Mouse (Mus musculus): ENCODE measurements around the gene Relt.
"Not testable (repeated sequence)": the region's sequence is repeated elsewhere in the genome, so short reads cannot be mapped to it uniquely, and the experiment has no call there.

The Relt gene

DNA sequence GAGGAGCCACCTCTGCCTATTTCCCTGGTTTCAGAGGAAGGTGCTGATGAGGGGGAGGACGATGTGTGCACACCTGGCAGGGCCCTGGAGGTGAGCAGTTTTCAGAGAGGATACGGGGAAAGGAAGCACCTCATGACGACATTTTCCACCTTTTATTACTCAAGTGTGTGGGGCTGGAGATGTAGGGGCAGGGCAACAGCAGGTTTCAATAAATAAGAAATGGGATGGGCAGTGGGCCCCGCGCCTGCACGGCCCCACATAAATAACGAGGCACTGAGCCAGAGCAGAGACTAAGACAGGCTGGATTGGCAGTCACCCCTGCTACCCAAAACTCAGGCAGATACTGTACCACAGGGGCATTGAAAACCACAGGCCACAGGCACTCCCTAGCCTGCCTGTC lies 17.2 kb downstream of the Relt start:
- DNase-seq (ENCODE audit: low read depth in 2 of 2, low spot score in 2 of 2), result not testable (repeated sequence)

DNA sequence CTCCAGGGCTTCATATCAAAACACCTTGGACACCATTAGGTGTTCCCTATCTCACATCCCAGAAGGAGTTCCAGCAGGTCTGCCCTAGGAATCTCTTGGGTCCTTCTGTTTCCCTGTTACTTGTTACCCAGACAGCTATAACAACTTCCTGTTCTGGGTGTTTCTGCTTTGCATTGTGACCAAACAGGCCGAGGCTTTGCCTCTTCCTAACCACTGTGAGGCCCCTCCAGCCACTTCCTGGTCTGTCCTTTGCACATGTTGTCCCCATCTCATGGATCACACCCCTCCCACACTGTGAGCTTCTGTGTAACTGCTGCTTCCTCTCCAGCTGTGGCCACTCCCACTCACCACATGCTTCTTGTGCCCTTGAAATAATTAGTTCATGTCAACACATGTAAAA lies 17.8 kb downstream of the Relt start:
- DNase-seq (ENCODE audit: low read depth in 2 of 2, low spot score in 2 of 2), result no peak

- no peak for DNase-seq (ENCODE audit: low read depth in 2 of 2, low spot score in 2 of 2)
Measured at GRCm38 (mm10) chr7:100845026-100845400, 18.2 kb downstream of the Relt start.

DNA sequence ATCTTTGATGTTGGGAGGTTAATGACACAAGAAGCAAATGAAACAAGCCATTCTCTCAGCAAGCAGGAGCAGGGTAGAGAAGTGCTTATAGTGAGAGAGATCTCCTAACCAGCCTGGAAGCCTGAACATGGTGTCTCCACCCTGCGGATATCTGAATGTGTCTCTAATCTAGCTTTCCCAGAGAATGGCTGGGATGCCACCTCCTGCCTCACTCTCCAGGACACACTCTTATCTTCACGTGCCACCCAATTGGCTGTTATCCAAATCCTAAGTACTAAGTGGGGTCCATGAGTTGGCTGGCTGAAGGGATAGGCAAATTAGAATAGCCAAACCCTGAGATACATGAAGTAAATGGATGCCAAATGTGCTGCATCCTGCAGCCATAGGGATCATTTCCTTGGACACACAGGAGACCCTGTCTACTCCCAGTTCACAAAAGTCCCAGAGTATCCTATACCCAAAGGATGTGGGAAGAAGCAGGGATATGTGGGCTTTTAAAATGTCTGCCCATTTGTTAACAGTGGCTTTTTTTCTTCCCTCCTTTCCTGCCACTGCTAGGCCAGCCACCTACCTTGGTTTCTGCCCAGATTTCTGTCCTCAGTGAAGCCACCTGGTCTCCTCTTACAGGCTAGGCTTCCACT lies 18.7 kb downstream of the Relt start:
- no peak for DNase-seq (ENCODE audit: low read depth in 2 of 2, low spot score in 2 of 2)

GRCm38 (mm10) chr7:100843866-100844265 lies 19.4 kb downstream of the Relt start:
- no peak for DNase-seq (ENCODE audit: low read depth in 2 of 2, low spot score in 2 of 2)

DNA sequence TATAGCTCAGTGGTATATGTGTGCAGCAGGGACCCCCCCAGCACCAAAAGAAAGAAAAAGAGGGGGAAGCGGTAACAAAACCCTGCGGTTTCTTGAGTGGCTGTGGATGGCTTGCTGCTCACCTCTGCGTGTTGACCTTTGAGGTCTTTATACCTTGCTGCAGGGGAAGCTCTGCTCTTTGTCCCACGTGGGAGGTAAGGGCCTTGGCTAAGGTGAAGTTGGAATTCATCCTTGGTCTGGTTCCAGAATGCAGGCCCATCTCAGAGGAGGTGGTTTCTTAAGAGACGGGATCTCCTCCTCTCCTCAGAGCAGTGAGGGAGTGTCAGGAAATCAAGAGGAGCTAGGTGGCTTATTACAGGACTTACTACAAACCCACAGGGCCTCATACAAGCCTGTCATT lies 21.1 kb downstream of the Relt start:
- no peak for DNase-seq (ENCODE audit: low read depth in 2 of 2, low spot score in 2 of 2)

DNA sequence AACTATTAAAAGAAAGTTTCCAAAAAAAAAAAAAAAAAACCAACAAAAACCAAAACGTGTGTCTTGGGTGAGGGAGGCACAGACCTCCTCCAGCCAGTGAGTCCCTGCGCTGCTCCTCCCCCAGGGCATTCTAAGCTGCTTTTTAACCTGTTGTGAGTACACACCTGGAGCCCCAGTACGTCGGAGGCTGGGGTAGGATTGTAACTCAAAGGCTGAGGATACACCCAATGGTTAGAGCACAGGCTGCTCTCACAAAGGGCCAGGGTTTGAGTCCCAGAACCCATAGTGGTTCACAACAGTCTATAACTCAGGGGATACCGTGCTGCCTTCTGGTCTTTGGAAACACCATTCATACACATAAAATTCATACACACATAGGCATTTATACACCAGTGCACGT lies 21.6 kb downstream of the Relt start:
- DNase-seq (ENCODE audit: low read depth in 2 of 2, low spot score in 2 of 2), result no peak

DNA sequence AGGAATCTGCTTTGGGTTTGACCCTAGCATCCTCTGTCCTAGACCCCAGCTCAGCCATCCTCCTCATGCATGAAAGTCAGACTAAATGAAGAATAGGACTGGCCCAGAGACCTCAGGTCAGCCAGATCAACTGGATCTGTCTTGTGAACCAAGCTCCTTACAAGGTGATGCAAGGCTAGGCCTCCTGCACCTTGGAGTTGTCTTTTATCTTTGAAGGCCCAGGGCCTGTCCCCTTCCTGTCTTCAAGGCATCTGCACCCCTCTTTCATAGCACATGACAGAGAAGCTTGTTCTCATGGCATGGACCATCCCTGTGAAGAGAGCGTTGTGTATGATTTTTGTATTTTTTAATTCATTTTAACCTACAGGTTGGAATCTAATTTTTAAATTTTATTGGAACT lies 22.3 kb downstream of the Relt start:
- no peak for DNase-seq (ENCODE audit: low read depth in 2 of 2, low spot score in 2 of 2)

DNA sequence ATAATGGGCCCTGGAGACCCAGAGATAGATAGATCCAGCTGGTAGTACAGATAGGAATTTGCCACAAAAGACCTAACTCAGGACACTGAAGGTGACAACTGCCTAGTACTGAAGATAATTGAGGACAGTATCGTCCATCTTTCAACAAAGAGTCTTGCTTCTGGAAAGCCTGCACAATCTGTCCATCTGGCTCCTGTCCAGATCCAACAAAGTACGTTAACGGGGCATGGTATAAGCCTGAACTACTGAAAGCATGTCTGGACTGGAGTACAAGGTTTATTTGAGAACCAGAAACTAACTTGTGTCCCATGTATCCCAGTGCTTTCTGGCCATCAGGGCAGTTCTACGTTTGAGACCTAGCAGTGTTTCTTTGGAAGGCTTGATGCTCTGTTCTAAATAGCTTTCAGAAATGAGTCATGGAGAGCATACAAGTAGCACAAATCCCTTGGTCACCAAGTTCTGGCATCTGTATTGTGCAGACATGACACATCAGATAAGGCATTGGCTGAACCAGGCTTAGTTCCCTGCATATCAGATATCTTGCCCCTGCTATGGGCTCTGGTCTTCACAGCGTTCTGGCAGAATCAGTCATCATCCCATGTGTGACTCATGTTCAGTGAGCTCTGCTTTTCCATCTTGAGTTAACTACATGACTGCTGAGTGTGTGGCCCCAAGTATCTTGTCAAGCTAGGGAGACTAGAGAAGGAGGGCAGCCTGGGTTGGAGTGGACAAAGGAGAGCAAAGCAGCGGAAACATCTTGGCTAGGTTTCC lies 23.4 kb downstream of the Relt start:
- no peak for DNase-seq (ENCODE audit: low read depth in 2 of 2, low spot score in 2 of 2)

- DNase-seq (ENCODE audit: low read depth in 2 of 2, low spot score in 2 of 2), result no peak
Measured at GRCm38 (mm10) chr7:100837701-100838100, 25.5 kb downstream of the Relt start.

- DNase-seq (ENCODE audit: low read depth in 2 of 2, low spot score in 2 of 2), result no peak
Measured at GRCm38 (mm10) chr7:100836657-100837056, 26.6 kb downstream of the Relt start.

GRCm38 (mm10) chr7:100835711-100836110 lies 27.5 kb downstream of the Relt start:
- DNase-seq (ENCODE audit: low read depth in 2 of 2, low spot score in 2 of 2), result no peak

- no peak for DNase-seq (ENCODE audit: low read depth in 2 of 2, low spot score in 2 of 2)
Measured at GRCm38 (mm10) chr7:100835168-100835567, 28.1 kb downstream of the Relt start.

DNA sequence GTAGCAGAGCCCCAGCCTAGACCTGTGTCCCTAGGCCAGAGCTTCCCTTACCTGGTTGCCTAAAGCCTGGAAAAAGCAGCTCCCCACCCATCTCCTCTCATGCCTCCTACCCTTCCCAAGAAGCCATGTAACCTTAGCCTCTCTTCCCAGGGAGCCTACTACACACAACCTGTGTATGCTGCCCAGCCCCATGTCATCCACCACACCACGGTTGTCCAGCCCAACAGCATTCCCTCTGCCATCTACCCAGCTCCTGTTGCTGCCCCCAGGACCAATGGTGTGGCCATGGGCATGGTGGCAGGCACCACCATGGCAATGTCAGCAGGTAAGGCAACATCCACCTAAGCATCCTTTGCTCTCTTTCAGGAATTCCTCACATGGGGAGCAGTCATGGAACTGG lies 29.4 kb downstream of the Relt start:
- DNase-seq (ENCODE audit: low read depth in 2 of 2, low spot score in 2 of 2), result no peak

DNA sequence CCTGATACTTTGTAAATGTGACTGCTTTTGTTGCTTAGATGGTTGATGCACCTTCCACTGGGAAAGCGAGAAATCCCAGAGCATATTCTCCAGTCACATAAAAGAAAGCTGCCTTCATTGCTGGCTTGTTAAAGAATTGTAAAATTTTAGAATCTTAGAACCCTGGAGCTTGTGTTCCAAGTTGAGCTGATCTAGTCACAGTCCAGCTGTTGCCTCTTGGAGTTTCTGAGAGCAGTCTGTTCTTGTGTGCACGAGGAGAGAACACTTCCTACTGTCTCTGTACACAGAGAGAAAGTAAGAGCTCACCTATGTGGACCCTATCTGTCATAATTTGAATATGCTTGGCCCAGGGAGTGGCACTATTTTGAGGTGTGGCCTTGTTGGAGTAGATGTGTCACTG lies 34.7 kb downstream of the Relt start:
- DNase-seq (ENCODE audit: low read depth in 2 of 2, low spot score in 2 of 2), result no peak

- DNase-seq (ENCODE audit: low read depth in 2 of 2, low spot score in 2 of 2), result no peak
Measured at GRCm38 (mm10) chr7:100824661-100825060, 38.6 kb downstream of the Relt start.

DNA sequence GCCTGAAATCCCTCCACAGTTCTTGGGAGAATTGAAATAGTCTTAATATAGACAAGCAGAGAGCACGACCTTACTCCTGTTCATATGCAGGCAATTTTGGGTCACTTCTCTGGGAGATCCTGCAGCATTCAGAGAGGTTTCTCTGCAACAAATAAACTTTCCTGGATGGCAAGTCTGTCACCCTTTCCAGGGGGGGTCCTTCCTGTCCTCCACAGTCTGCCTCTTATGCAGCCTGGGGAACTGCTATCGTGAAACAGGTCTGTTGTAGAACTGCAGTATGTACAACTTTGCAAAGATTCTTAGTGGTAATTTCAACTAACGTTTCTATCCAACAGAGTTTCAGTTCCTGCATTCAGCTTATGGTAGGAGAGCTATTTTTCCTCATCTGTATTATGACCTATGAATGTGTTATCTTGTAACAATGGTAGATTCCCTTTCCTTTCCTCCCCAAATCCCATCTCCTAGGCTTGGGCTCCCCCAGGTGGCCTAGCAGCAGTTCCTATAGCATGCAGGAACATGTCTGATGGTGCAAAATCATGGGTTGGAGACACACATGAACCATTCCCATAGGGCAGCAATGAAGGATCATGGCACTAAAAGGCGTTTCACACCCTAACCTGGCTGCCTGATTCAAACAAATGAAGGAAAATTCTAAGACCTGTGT lies 44.7 kb downstream of the Relt start:
- DNase-seq (ENCODE audit: low read depth in 2 of 2, low spot score in 2 of 2), result no peak

DNA sequence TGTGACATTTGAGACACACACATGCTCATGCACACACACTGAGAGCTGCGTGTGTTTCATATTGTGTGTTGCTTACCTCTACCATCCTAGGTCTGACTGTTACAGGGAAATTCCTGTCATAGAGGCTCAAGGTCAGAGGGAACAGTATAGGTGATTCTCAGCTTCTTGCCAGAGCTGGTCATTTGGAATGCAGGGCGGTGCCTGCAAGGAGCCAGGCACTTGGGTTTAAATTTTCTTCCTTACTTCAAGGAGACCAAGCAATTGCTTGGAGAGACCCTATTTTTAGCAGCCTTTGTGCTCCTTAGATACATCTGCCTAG lies 45.8 kb downstream of the Relt start:
- DNase-seq (ENCODE audit: low read depth in 2 of 2, low spot score in 2 of 2), result no peak

DNA sequence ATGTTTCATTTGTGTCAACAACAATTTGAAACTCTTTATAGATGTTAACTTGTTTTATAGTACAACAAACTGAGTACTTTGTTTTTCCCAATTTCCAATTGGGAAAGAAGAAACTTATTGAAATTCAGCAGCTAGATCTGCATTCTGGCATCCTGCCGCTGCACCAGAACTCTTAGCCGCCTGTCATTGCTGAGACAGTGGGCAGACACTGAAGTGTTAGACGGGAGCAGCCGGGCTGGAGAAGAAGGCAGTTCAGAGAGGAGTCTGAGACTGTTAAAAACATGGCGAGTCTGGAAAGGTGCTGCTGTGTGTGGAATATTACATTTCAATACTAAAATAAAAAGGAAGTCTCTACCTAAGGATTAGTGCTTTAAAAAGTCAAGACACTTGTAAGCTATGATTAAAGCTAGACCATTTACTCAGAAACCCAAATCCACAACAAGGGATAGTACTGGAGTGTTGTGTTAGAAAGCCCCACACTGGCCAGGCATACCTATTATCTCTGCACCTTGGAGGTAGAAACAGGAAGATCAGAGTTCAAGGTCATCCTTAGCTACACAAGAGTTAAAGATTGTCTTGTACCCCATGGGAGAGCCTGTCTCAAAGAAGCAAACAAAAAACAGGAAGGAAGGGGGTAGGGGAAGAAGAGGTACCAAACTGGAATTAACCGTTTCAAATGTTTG lies 46.3 kb downstream of the Relt start:
- no peak for DNase-seq (ENCODE audit: low read depth in 2 of 2, low spot score in 2 of 2)

DNA sequence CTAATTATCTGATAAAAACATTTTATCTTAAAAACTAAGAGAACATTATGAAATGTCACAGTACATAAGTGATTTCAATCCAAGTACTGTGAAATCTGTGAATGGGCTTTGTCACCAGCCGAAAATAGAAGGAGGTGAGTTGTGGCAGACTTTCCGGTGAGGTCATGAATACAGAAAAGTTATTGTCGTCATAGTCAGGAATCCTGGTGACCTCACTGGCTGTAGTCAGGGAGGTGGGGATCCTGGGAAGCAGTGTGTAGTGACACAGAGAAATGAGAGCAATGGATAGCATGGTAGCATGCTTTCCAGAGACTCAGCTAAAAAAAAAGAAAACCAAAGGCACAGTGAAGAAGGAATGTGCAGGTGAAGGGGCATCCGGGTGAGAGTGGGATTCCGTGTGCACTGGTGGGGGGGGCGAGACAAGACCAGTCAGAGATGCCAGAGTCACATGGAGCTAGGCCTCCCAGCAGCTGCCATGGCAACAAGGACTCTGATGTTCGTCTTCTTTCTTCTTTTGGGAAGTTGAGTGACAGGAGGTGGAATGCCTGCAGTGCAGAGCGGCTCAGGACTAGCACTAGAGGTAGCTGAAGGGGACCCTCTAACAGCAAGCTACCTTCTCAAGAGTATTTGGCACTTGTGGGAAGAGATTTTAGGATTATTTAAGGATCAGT lies 47.2 kb downstream of the Relt start:
- DNase-seq (ENCODE audit: low read depth in 2 of 2, low spot score in 2 of 2), result no peak

- no peak for DNase-seq (ENCODE audit: low read depth in 2 of 2, low spot score in 2 of 2)
Measured at GRCm38 (mm10) chr7:100812641-100813040, 50.6 kb downstream of the Relt start.

- no peak for DNase-seq (ENCODE audit: low read depth in 2 of 2, low spot score in 2 of 2)
Measured at GRCm38 (mm10) chr7:100811912-100812311, 51.3 kb downstream of the Relt start.
